Mouse (Mus musculus) testis, adult 2 months (tissue): ENCODE results near the gene Tceanc. TPM values are rescaled to one million over a fixed set of nuclear protein-coding genes. Genes with fewer than 3 reads are reported as not detected.
"Not testable (repeated sequence)": the region's sequence is repeated elsewhere in the genome, so short reads cannot be mapped to it uniquely, and the experiment has no call there.

Source experiments
- H3K27ac ChIP-seq: fragments of 200-500 bp; 2 replicates; pipeline ENCODE4 v1.5.1; 2012; ENCODE audit warnings: low read depth, low read length; ENCODE audit not compliant: control insufficient read depth, insufficient read depth
- H3K27me3 ChIP-seq: fragments of 200-500 bp; 2 replicates; pipeline ENCODE4 v1.6.1; 2012; ENCODE audit warnings: mild to moderate bottlenecking, low read length, moderate library complexity; ENCODE audit not compliant: control insufficient read depth, insufficient read depth
- H3K36me3 ChIP-seq: fragments of 200-500 bp; 2 replicates; pipeline ENCODE4 v1.6.1; 2012; ENCODE audit warnings: mild to moderate bottlenecking, low read length; ENCODE audit not compliant: control insufficient read depth, insufficient read depth
- H3K4me1 ChIP-seq: fragments of 200-500 bp; 2 replicates; pipeline ENCODE4 v1.6.1; 2012; ENCODE audit warnings: low read length; ENCODE audit not compliant: control insufficient read depth, insufficient read depth
- H3K4me3 ChIP-seq: fragments of 200-500 bp; 2 replicates; pipeline ENCODE4 v1.5.1; 2012; ENCODE audit warnings: low read depth, mild to moderate bottlenecking, low read length, moderate library complexity, mixed read lengths; ENCODE audit not compliant: control insufficient read depth
- CTCF ChIP-seq: fragments of 200-500 bp; IDR thresholded peaks from 2 replicates; pipeline ENCODE4 v1.5.1; 2012; ENCODE audit warnings: low read depth, mild to moderate bottlenecking, inconsistent platforms, low read length, moderate library complexity; ENCODE audit not compliant: control insufficient read depth, insufficient read depth, insufficient replicate concordance
- POLR2A ChIP-seq: fragments of 200-500 bp; IDR thresholded peaks from 2 replicates; pipeline ENCODE4 v1.6.1; 2012; ENCODE audit warnings: low read depth, mild to moderate bottlenecking, inconsistent platforms, low read length, moderate library complexity; ENCODE audit not compliant: control insufficient read depth
- polyA plus RNA-seq: library from polyadenylated mRNA; depleted of rRNA; stranded (reverse); fragments of >200 nt; gene quantifications from 2 replicates; pipeline ENCODE4 v1.2.3, GENCODE M21; 2012

Tceanc gene
- polyA plus RNA-seq, 1 experiment: 0.41 TPM

DNA sequence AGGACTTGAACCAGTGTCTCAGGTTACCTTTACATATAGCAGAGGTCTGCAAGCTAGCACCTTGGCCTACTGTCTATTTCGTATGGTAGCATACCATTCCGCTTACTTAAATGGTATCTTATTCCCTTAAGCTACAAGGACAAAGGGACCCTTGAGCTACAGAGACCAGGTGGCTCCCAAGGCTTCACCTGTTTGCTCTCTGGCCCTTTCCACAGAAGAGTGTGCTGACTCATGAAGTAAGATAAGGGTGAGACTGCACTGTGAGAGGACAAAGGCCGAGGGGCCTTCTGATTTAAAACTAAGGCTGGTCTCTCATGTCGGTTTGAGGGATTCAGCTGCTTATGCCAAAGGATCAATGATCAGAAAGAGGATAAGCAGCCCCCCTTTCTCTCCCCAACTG, 15.1 kb upstream of the Tceanc start:
- H3K27ac ChIP-seq: no peak overlapping the region
- no peak overlapping the region for H3K4me3 ChIP-seq
- no peaks in the 10 kb centered on the region for H3K4me1 ChIP-seq
- no peaks in the 10 kb centered on the region for H3K36me3 ChIP-seq
- no peaks in the 10 kb centered on the region for H3K27me3 ChIP-seq
- TF ChIP-seq POLR2A: no peak
- no peak for TF ChIP-seq CTCF

DNA sequence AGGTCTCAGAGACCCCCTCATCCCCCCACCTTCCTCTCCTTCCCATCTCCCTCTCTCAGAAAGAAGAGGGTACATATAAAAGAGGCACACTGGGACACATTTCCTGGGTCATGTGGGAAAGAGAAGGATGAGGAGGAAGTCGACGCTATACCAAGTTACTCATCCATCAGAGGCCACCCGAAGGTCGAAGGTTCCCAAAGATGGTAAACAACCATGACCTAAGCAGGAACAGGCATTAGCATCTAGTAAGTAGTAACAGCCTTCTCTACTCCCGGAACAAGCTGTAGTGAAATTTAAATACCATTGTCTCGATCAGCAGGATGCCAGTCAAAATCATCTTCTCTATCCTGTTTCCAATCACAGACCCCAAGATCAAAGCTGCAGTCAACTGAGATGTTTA, 13.3 kb upstream of the Tceanc start:
- Histone ChIP-seq H3K4me1 (no peaks in the 10 kb centered on the region), H3K4me3 (no peak overlapping the region), H3K27ac (no peak overlapping the region), H3K36me3 (no peaks in the 10 kb centered on the region), H3K27me3 (no peaks in the 10 kb centered on the region)
- TF ChIP-seq CTCF (no peak), POLR2A (no peak)

DNA sequence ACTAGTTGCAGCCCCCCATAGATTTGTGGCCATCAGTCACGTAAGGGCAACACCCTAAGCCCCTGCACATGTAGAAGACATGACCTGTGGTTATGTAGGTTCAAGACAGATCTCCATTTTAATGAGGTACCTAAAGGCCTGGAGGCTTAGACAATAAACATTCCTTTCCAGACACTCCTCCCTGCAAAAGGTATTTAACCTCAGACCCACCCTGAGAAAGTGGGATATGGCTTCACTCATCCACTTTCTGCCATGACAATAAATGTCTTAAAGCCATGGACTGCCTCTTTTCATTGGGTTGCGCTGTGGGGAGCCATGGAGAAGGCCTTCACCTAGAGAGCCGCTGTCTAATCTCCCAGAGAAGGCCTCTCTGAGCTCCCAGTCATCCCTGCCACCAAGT, 9.8 kb upstream of the Tceanc start:
- Histone ChIP-seq H3K27me3 (no peaks in the 10 kb centered on the region), H3K36me3 (no peaks in the 10 kb centered on the region), H3K4me3 (no peak overlapping the region), H3K27ac (no peak overlapping the region), H3K4me1 (no peaks in the 10 kb centered on the region)
- TF ChIP-seq POLR2A (no peak), CTCF (no peak)

DNA sequence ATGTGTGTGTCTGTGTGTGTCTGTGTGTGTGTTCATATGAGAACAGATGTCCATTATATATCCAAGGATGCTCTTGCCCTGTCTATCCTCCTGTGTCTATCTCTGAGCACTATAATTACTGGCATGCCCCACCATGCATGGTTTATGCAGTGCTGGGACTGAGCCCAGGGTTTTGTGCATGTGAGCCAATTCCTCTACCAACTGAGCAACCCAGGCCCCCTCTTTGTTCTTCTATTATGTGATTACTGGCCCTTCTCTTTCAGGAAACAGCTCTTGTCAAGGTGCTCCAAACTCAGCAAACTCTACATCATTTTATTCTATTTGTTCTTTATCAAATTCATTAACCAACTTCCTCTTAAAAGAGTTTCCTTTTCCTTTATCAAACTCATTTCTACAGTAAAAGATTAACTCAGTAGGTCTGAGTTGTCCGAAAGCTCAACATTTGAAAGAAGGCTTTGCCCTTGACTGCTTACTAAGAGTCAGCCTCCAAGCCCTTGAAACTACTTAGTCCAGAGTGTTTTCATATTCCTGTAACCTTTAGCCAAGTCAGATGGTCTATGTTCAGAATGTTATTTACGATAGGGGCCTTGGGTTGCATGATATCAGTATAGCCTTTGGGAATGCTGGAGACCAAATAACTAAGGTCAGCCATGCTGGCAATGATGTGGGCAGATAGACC, 7.4 kb upstream of the Tceanc start:
- Histone ChIP-seq H3K27me3 (no peaks in the 10 kb centered on the region), H3K4me1 (no peaks in the 10 kb centered on the region), H3K27ac (no peak overlapping the region), H3K4me3 (no peak overlapping the region), H3K36me3 (no peaks in the 10 kb centered on the region)
- TF ChIP-seq CTCF (no peak), POLR2A (no peak)

DNA sequence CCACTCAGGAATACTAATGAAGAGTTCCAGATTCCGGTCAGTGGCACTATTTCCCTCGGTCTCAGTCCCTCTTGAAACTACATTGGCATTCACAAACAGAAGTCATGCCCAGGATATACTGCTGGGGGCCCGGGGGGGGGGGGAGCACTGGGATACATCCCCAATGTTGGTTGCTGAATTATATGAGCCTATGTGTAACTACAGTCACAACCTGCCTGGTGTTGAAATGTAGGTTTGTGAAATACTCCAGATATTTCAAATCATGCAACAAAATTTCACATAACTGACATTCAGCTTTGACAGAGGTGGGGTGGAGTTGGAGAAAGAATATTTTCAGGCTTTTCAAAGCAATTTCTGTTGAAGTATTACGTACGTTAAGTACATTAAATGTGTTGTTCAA, 2.4 kb upstream of the Tceanc start:
- H3K27me3 ChIP-seq: no peaks in the 10 kb centered on the region
- no peak overlapping the region for H3K27ac ChIP-seq
- H3K36me3 ChIP-seq: no peaks in the 10 kb centered on the region
- no peak overlapping the region for H3K4me3 ChIP-seq
- TF ChIP-seq POLR2A (no peak), CTCF (no peak)
- H3K4me1 ChIP-seq: no peaks in the 10 kb centered on the region

DNA sequence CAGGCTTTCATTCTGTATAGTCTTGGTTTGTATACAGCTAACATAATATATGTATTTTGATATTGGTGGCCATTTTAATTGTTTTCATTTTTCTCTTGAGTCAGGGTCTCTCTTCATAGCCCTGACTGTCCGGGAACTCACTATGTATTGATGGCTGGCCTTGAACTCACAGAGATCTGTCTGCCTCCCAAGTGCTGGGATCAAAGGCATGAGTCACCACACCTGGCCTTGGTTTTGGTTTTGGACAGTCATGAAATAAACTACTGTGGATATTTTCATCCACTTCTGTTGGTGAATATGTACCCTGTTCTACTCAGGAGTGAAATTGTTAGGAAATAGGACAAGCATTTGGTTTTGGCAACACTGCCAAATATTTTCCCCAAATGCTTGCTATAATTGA, 1.7 kb downstream of the Tceanc start:
- Histone ChIP-seq H3K4me1 (no peaks in the 10 kb centered on the region), H3K36me3 (no peaks in the 10 kb centered on the region), H3K4me3 (no peak overlapping the region), H3K27ac (no peak overlapping the region), H3K27me3 (no peaks in the 10 kb centered on the region)
- TF ChIP-seq CTCF (no peak), POLR2A (no peak)

DNA sequence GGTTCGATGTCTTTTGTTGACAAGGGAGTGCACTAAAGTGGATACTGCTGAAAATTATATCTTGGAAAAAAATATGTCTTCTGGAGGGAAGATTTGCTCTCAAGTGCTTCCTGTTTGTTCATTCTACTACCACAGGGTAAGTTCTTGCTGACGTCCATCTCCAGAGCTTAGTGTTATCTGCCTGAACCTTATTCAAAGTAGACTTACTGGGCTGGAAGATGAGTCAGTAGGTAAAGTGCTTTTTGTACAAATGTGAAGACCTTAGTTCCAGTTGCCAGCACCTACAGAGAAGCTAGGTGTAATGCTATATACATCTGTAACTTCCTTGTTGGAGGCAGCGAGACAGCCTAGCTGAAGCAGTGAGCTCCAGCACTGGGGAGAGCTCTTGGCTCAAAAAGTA, 2.4 kb downstream of the Tceanc start:
- no peak overlapping the region for H3K4me3 ChIP-seq
- no peak overlapping the region for H3K27ac ChIP-seq
- H3K36me3 ChIP-seq: no peaks in the 10 kb centered on the region
- no peak for TF ChIP-seq POLR2A
- TF ChIP-seq CTCF: no peak
- no peaks in the 10 kb centered on the region for H3K4me1 ChIP-seq
- no peaks in the 10 kb centered on the region for H3K27me3 ChIP-seq

DNA sequence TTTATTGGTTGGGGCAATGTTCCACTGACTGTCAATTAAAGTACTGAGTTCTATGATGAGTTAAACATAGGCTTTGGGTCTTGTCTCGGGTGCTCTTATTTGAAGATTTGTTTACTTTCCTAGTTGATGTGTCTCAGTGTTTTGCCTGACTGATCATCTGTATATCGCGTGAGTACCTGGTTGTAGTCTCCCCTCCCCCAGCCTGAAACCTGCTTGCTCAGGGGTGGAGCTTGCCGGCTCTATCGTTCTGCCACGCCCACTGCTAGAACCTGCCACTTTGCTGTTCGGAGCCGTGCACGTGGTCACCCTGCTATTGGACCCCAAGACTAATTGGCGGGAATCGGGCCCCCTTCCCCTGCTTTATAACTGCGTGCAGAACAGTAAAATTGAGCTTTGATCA, 4.3 kb downstream of the Tceanc start:
- not testable (repeated sequence) for H3K27me3 ChIP-seq, H3K4me3 ChIP-seq, H3K27ac ChIP-seq, H3K4me1 ChIP-seq, H3K36me3 ChIP-seq

DNA sequence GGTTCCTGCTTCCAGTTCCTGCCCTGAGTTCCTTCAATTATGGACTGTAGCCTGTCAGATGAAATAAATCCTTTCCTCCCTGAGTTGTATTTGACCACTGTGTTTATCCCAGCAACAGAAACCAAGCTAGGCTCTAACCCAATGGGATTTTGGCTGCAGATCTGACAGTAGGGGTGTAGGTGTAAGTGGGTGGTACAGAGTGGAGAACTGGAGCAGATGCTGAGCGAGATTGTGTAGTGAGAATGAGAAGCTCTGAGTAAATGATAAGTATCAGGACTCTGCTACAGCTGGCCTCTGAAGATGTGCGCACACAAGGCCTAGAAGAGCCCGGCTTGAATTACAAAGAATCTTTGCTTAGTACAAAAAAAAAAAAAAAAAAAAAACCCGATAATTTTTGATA, 6.3 kb downstream of the Tceanc start:
- TF ChIP-seq CTCF (no peak), POLR2A (no peak)
- Histone ChIP-seq H3K4me1 (no peaks in the 10 kb centered on the region), H3K36me3 (no peaks in the 10 kb centered on the region), H3K27ac (no peak overlapping the region), H3K27me3 (no peaks in the 10 kb centered on the region), H3K4me3 (no peak overlapping the region)
